ENCODE assay signal across 8 mouse cellular contexts in the genomic region with DNA sequence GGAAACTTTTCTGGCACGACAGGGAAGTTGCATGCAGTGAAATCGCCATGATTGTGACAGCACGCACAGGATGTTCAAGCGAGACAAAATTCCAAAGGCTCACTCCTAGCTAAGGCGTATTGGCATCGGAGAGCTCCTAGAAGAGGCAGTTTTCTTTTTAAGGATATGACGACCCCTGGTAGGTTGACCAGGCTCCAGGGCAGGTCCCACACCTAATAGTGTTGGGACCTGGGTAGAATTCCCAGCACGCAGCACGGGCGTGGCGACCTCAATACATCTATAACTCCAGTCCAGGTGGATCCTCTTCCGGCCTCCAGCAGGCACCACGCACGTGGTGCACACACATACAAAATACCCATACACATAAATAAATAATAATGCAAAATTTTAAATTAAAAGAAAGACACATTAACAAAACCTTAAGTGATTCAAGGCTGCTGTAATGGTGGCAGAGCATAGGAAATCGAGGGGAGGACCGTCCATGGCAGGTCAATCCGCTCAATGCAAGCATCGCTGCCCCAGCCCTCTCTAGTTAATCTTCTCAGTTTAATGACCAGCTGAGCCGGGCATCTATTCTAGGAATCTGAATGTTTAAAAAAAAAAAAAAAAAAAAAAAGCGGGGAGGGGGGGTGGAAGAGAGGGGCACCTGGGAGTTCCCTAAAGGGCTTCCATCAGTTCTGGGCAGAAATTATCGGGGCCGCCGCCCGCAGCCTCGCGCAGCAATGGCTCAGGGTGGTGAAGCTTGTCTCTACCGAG. TPM values are rescaled to one million over a fixed set of nuclear protein-coding genes. Genes with fewer than 3 reads are reported as not detected.
A peak's percentile ranks its signal among the peaks of the same experiment; 100 is the strongest.
DNase-seq lines count a peak whose midpoint lies in the region; ATAC-seq and TF ChIP-seq lines count a peak whose summit lies in the region.

No protein-coding gene starts in this region.

- H3K4me2 ChIP-seq in intestine, embryonic 16.5 days (ENCODE audit: low read depth, low read length): peak overlapping the region; percentile 68

- TF ChIP-seq POLR2A in spleen, adult 2 months (IDR thresholded peaks at IDR 0.05; ENCODE audit: low read depth, low read length): no peak
- no peak for TF ChIP-seq POLR2A in olfactory bulb, adult 2 months (IDR thresholded peaks at IDR 0.05; ENCODE audit: insufficient read depth, low read depth, low read length)

- 42% methylated on average over 27 of the region's 27 CpGs for WGBS in spleen, adult 2 months
- WGBS in intestine, embryonic 16.5 days: 31% methylated on average over 26 of the region's 27 CpGs
- WGBS in olfactory bulb, adult 2 months: 27% methylated on average over 27 of the region's 27 CpGs

- peak; percentile 27; the same call in 1 of the 2 replicates for ATAC-seq in intestine, embryonic 16.5 days

- H3K9me3 ChIP-seq in intestine, embryonic 16.5 days (ENCODE audit: control insufficient read depth, low read length): no peaks in the 10 kb centered on the region

- DNase-seq in cerebellum, adult 8-10 months: peak; percentile 43
- DNase-seq in cerebellum, adult 9-10 months: no peak
- DNase-seq in spleen, adult 2 months (ENCODE audit: low read depth in 1 of 2, low spot score in 2 of 2): no peak
- DNase-seq in spleen, postnatal 14 days (ENCODE audit: low spot score in 2 of 2): no peak
- DNase-seq in adrenal gland, postnatal 4 days (ENCODE audit: low spot score in 2 of 2): no peak
- DNase-seq in thymus, postnatal 10 days (ENCODE audit: low spot score in 2 of 2): no peak

- H3K36me3 ChIP-seq in spleen, adult 2 months (ENCODE audit: control insufficient read depth, insufficient read depth, low read length): peaks cover 8% of the 10 kb centered on the region
- peaks cover 3% of the 10 kb centered on the region; the same call in 1 of the 2 replicates for H3K36me3 ChIP-seq in intestine, embryonic 16.5 days (ENCODE audit: control insufficient read depth, insufficient read depth, low read length)

- H3K4me3 ChIP-seq in spleen, adult 2 months (ENCODE audit: extremely low read depth, insufficient read depth, insufficient read length): peak overlapping the region; percentile 88
- H3K4me3 ChIP-seq in intestine, embryonic 16.5 days (ENCODE audit: low read length): peak overlapping the region; percentile 69
- peak overlapping the region; percentile 66 for H3K4me3 ChIP-seq in olfactory bulb, adult 2 months (ENCODE audit: insufficient read depth, low read depth, low read length)

- peaks cover 8% of the 10 kb centered on the region; the same call in 1 of the 2 replicates for H3K4me1 ChIP-seq in spleen, adult 2 months (ENCODE audit: control insufficient read depth, insufficient read depth, insufficient read length)
- peaks cover 9% of the 10 kb centered on the region for H3K4me1 ChIP-seq in intestine, embryonic 16.5 days (ENCODE audit: control insufficient read depth, insufficient read depth, low read length)
- H3K4me1 ChIP-seq in olfactory bulb, adult 2 months (ENCODE audit: control insufficient read depth, insufficient read depth, low read length): peaks cover 17% of the 10 kb centered on the region

- 0 out of 2 replicates have a peak overlapping the region, but pooled peaks have one; percentile 39 for H3K27ac ChIP-seq in spleen, adult 2 months (ENCODE audit: insufficient read depth, low read length)
- no peak overlapping the region for H3K27ac ChIP-seq in intestine, embryonic 16.5 days (ENCODE audit: low read length)
- peak overlapping the region; percentile 48; the same call in 1 of the 2 replicates for H3K27ac ChIP-seq in olfactory bulb, adult 2 months (ENCODE audit: insufficient read depth, low read depth, low read length)

- peak overlapping the region; percentile 76 for H3K9ac ChIP-seq in intestine, embryonic 16.5 days (ENCODE audit: low read depth, low read length)

- H3K27me3 ChIP-seq in spleen, adult 2 months (ENCODE audit: control insufficient read depth, insufficient read depth, low read length): no peaks in the 10 kb centered on the region
- H3K27me3 ChIP-seq in intestine, embryonic 16.5 days (replicated peaks; ENCODE audit: control insufficient read depth, insufficient read depth, low read length): no peaks in the 10 kb centered on the region

- TF ChIP-seq CTCF in spleen, adult 2 months (IDR thresholded peaks at IDR 0.05; ENCODE audit: extremely low read depth, insufficient read depth, insufficient read length, insufficient replicate concordance): no peak
- no peak for TF ChIP-seq CTCF in olfactory bulb, adult 2 months (IDR thresholded peaks at IDR 0.05; ENCODE audit: insufficient read depth, low read depth, low read length)

RNA-seq across cellular contexts. Expression of a gene that starts 0.5 kb away (rescaled TPM):
- polyA plus RNA-seq in spleen, adult 2 months (2012; rRNA removed): 20.3 and 23.9 TPM in 2 replicates
- polyA plus RNA-seq in intestine, embryonic 16.5 days (2015; fragmentation: Nextera tagmentation; extraction: Ambion mirVana): 32.8 and 33.0 TPM in 2 replicates
- polyA plus RNA-seq in olfactory bulb, adult 2 months (2012; ENCODE audit: insufficient read depth, insufficient read length, low replicate concordance, missing spikeins): not detected in 2 replicates
- 10 to 100 TPM; 39.4 to 40.3 TPM for total RNA-seq in adrenal gland, postnatal 4 days (2021)

RNA-seq across cellular contexts. Expression of a gene that starts 27.8 kb away (rescaled TPM):
- polyA plus RNA-seq in spleen, adult 2 months (2012; rRNA removed): 9.9 and 12.7 TPM in 2 replicates
- polyA plus RNA-seq in intestine, embryonic 16.5 days (2015; fragmentation: Nextera tagmentation; extraction: Ambion mirVana): 29.2 and 35.2 TPM in 2 replicates
- polyA plus RNA-seq in olfactory bulb, adult 2 months (2012; ENCODE audit: insufficient read depth, insufficient read length, low replicate concordance, missing spikeins): not detected in 2 replicates
- total RNA-seq in adrenal gland, postnatal 4 days (2021): 10 to 100 TPM; 36.8 to 42.3 TPM

RNA-seq across cellular contexts. Expression of a gene that starts 46.3 kb away (rescaled TPM):
- polyA plus RNA-seq in spleen, adult 2 months (2012; rRNA removed): 0.37 and 0.61 TPM in 2 replicates
- polyA plus RNA-seq in intestine, embryonic 16.5 days (2015; fragmentation: Nextera tagmentation; extraction: Ambion mirVana): 3.0 and 7.5 TPM in 2 replicates
- polyA plus RNA-seq in olfactory bulb, adult 2 months (2012; ENCODE audit: insufficient read depth, insufficient read length, low replicate concordance, missing spikeins): not detected in 2 replicates
- 100 to 1,000 TPM in 1 of 2 experiments, 10 to 100 TPM in 1; 10.6 to 269 TPM for total RNA-seq in adrenal gland, postnatal 4 days (2021)
